Comparison of ENCODE assay signal across 7 mouse cellular contexts in the genomic region with DNA sequence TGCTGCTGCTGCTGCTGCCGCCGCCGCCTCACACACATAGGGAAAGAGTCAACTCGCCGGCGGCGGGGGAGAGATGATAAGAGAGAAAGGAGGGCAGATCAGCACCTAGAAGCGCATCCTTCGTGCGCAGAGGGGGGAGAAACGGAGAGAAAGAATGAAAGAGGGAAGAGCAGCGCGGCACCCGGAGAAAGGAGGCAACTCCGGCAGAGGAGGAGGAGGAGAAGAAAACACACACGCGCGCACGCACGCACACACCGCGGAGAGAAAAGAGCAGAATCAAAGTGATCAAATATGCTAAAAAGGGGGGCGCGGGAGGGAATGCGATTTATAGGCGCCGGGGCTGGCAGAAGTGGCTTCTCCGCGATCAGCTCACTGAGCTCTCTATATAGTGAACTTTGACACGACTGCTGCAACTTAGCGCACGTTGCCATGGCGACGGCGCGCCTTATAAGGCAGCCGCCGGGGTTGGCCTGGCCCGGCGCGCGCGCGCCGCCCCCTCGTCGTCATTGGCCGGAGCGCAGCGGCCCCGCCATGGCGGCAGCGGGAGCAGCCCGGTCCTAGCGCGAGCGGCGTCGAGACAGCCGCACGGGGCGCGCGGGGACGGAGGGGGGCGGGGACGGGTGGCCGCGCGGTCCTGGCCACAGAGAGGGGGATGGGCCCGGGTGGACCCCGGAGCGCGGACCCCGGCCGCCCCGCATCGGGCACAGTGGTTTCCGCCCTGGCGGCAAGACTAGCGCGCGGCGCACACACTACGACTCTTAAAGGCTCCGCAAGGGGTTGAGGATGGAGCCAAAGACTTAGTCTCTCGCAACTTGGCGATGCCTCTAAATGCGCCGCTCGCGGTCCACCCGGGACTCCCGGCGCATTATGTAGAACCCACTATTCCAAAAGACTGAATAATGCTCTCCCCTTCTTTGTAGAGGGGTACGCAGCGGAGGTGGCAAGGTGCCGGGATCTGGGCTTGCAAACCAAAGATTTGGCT. TPM values are rescaled to one million over a fixed set of nuclear protein-coding genes. Genes with fewer than 3 reads are reported as not detected.
DNase-seq lines count a peak whose midpoint lies in the region; ATAC-seq and TF ChIP-seq lines count a peak whose summit lies in the region.

No protein-coding gene starts in this region.

- ATAC-seq in common myeloid progenitor, adult 5-6 weeks (replicated peaks; ENCODE audit: low read depth, poor library complexity, severe bottlenecking) = peak; percentile 41
- ATAC-seq in hindbrain, embryonic 15.5 days (ENCODE audit: low FRiP score, low read depth) = peak; percentile 95

- no peaks in the 10 kb centered on the region for H3K9me3 ChIP-seq in hindbrain, embryonic 15.5 days

- H3K27ac ChIP-seq in gastrocnemius, adult 2 months = peak overlapping the region; percentile 94
- peak overlapping the region; percentile 97 for H3K27ac ChIP-seq in hindbrain, embryonic 15.5 days (replicated peaks)

- no peaks in the 10 kb centered on the region for H3K36me3 ChIP-seq in hindbrain, embryonic 15.5 days

- peak overlapping the region; percentile 94 for H3K4me3 ChIP-seq in gastrocnemius, adult 2 months
- H3K4me3 ChIP-seq in hindbrain, embryonic 15.5 days = peak overlapping the region; percentile 87

- peak; percentile 94 to 97 for DNase-seq in adrenal gland, postnatal 36 days
- peak; percentile 97 for DNase-seq in gastrocnemius, adult 2 months
- DNase-seq in left cerebral cortex, adult 11 months (ENCODE audit: low spot score) = peak; percentile 51
- peak; percentile 94 for DNase-seq in lung, postnatal 25 days (ENCODE audit: low spot score)
- DNase-seq in right cerebral cortex, postnatal 10 days (ENCODE audit: low spot score in 2 of 2) = peak; percentile 92 to 93

- peak overlapping the region; percentile 94 for H3K9ac ChIP-seq in hindbrain, embryonic 15.5 days

- TF ChIP-seq CTCF in gastrocnemius, adult 2 months (IDR thresholded peaks at IDR 0.05) = peak; percentile 40

- 0 out of 2 replicates have a peak, but pooled peaks cover 10% of the 10 kb centered on the region for H3K27me3 ChIP-seq in hindbrain, embryonic 15.5 days

- intact Hi-C loops in gastrocnemius, adult 2 months (cut with DNase I) = loop anchor here (2.0 to 10.0 kb wide), 3 partner anchors 15 to 1053 kb away; no protein-coding TSS in a partner anchor

- peak overlapping the region; percentile 82 for H3K4me2 ChIP-seq in hindbrain, embryonic 15.5 days

- WGBS in hindbrain, embryonic 15.5 days = under 1% methylated on average over 91 of the region's 98 CpGs

- peaks cover 13% of the 10 kb centered on the region; the same call in 1 of the 2 replicates for H3K4me1 ChIP-seq in hindbrain, embryonic 15.5 days (replicated peaks)

RNA-seq across cellular contexts. Expression of gene Nr2f2, which starts 4.9 kb away (rescaled TPM):
- total RNA-seq in adrenal gland, postnatal 36 days (2021) = 100 to 1,000 TPM in 1 of 2 experiments, 10 to 100 TPM in 1; 99.5 to 128 TPM
- total RNA-seq in common myeloid progenitor, adult 5-6 weeks (2017) = not detected in 2 replicates
- 10 to 100 TPM; 15.8 to 16.2 TPM for total RNA-seq in gastrocnemius, adult 2 months (2021)
- 87.2 and 90.1 TPM in 2 replicates for polyA plus RNA-seq in hindbrain, embryonic 15.5 days (2015; fragmentation: Nextera tagmentation; extraction: Ambion mirVana)

Comparison
In these comparisons a context has a peak if more than half of its experiments do, and no peak if none do; other contexts are left out.
1. Peak in every context shown above with its lines: DNase-seq, ATAC-seq, H3K4me3 ChIP-seq and H3K27ac ChIP-seq.
2. RNA of gene Nr2f2, which starts 4.9 kb away (total RNA-seq): 99.5 to 128 TPM in adrenal gland, postnatal 36 days and 15.8 to 16.2 TPM in gastrocnemius, adult 2 months; not detected in common myeloid progenitor, adult 5-6 weeks; every median in the first group is over 10 times any median in the second.